Mouse (Mus musculus) left cerebral cortex, postnatal 14 days (tissue): ENCODE data around the gene S1pr5. TPM values are rescaled to one million over a fixed set of nuclear protein-coding genes. Genes with fewer than 3 reads are reported as not detected.

Experiments
- total RNA-seq, 2 experiments: library from RNA; stranded (reverse); gene quantifications; 2 replicates each; pipeline ENCODE4 v1.2.3; 2021

Gene S1pr5
- total RNA-seq, 2 experiments from 2014 or later, result 3.4 to 5.2 TPM

Other genes starting within 250 kb of the S1pr5 start
- 10 to 100 TPM; 58.7 to 62.9 TPM for gene Mrpl4, start 245.7 kb downstream of the S1pr5 start, total RNA-seq
- gene Icam1, start 232.5 kb downstream of the S1pr5 start, total RNA-seq, result 1 to 10 TPM; 3.0 to 3.6 TPM
- gene Icam4, start 219.1 kb downstream of the S1pr5 start, total RNA-seq, result under 1 TPM in 1 of 2 experiments, not detected in 1; 0.86 TPM
- gene Icam5, start 216.4 kb downstream of the S1pr5 start, total RNA-seq, result 100 to 1,000 TPM; 294 to 307 TPM
- 1 to 10 TPM in 1 of 2 experiments, not detected in 1; 1.8 TPM for gene Zglp1, start 181.3 kb downstream of the S1pr5 start, total RNA-seq
- under 1 TPM; 0.72 to 0.90 TPM for gene Gm49373, start 175.3 kb downstream of the S1pr5 start, total RNA-seq
- gene Fdx1l, start 174.8 kb downstream of the S1pr5 start, total RNA-seq, result 10 to 100 TPM; 54.8 to 55.0 TPM
- 1 to 10 TPM; 1.8 to 2.6 TPM for gene Gm38431, start 156.4 kb downstream of the S1pr5 start, total RNA-seq
- gene Raver1, start 156.4 kb downstream of the S1pr5 start, total RNA-seq, result 10 to 100 TPM; 30.0 to 30.9 TPM
- gene Tyk2, start 117.2 kb downstream of the S1pr5 start, total RNA-seq, result 10 to 100 TPM; 11.7 to 12.0 TPM
- 100 to 1,000 TPM; 128 to 131 TPM for gene Cdc37, start 98.5 kb downstream of the S1pr5 start, total RNA-seq
- 10 to 100 TPM; 76.2 to 79.6 TPM for gene Pde4a, start 82.7 kb downstream of the S1pr5 start, total RNA-seq
- 10 to 100 TPM; 47.2 to 50.5 TPM for gene Keap1, start 9.1 kb downstream of the S1pr5 start, total RNA-seq
- gene Atg4d, start 16.9 kb upstream of the S1pr5 start, total RNA-seq, result 10 to 100 TPM; 35.3 to 37.5 TPM
- 10 to 100 TPM; 31.9 to 32.3 TPM for gene Kri1, start 39.5 kb upstream of the S1pr5 start, total RNA-seq
- 10 to 100 TPM; 57.5 to 62.9 TPM for gene Cdkn2d, start 43.0 kb upstream of the S1pr5 start, total RNA-seq
- gene Ap1m2, start 63.9 kb upstream of the S1pr5 start, total RNA-seq, result 1 to 10 TPM in 1 of 2 experiments, under 1 TPM in 1; 0.13 to 2.3 TPM
- 10 to 100 TPM; 56.2 to 56.5 TPM for gene Slc44a2, start 72.3 kb upstream of the S1pr5 start, total RNA-seq
- 10 to 100 TPM; 69.8 to 78.8 TPM for gene Ilf3, start 119.4 kb upstream of the S1pr5 start, total RNA-seq
- 10 to 100 TPM; 24.3 to 26.2 TPM for gene Qtrt1, start 163.4 kb upstream of the S1pr5 start, total RNA-seq
- gene Dnm2, start 176.5 kb upstream of the S1pr5 start, total RNA-seq, result 10 to 100 TPM; 55.8 to 65.8 TPM